Mouse (Mus musculus): ENCODE results near the gene Gna15. TPM values are rescaled to one million over a fixed set of nuclear protein-coding genes. Genes with fewer than 3 reads are reported as not detected.

Gna15 gene
- 9.4 TPM for polyA plus RNA-seq (2015; fragmentation: Illumina TruSeq; extraction: RNeasy Lipid Tissue Mini Kit (QIAGEN cat#74804); ENCODE audit: insufficient read depth, low replicate concordance)

GRCm38 (mm10) chr10:81524051-81524605 lies at the start of gene Gna15:
Gene Gna15 (minus strand): TSS chr10:81524225.

GRCm38 (mm10) chr10:81559163-81559626 lies 35.2 kb upstream of the Gna15 start, which contains the start of gene Aes:
Gene Aes (plus strand): TSS chr10:81559488.

GRCm38 (mm10) chr10:81545161-81545747 lies 21.2 kb upstream of the Gna15 start, which contains the start of gene Gna11:
Gene Gna11 (minus strand): TSS chr10:81545190.

GRCm38 (mm10) chr10:81500032-81500431 lies 24.0 kb downstream of the Gna15 start, which contains the start of gene S1pr4:
Gene S1pr4 (minus strand): TSS chr10:81500132.

GRCm38 (mm10) chr10:81496264-81496901 lies 27.6 kb downstream of the Gna15 start, which contains the start of gene Ncln:
Gene Ncln (minus strand): TSS chr10:81496392.

GRCm38 (mm10) chr10:81482533-81482889 lies 41.5 kb downstream of the Gna15 start, which contains the start of gene Celf5:
Gene Celf5 (minus strand): TSS chr10:81482709.

GRCm38 (mm10) chr10:81455181-81455895 lies 68.7 kb downstream of the Gna15 start, which contains the start of gene Nfic:
Gene Nfic (minus strand): TSS chr10:81455635.

Other genes with a start within 250 kb of the Gna15 start
- gene Tjp3, start 232.6 kb downstream of the Gna15 start, polyA plus RNA-seq (2015; fragmentation: Illumina TruSeq; extraction: RNeasy Lipid Tissue Mini Kit (QIAGEN cat#74804); ENCODE audit: insufficient read depth, low replicate concordance), result 2.6 TPM
- 26.7 TPM for gene Pip5k1c, start 231.3 kb downstream of the Gna15 start, polyA plus RNA-seq (2015; fragmentation: Illumina TruSeq; extraction: RNeasy Lipid Tissue Mini Kit (QIAGEN cat#74804); ENCODE audit: insufficient read depth, low replicate concordance)
- gene Cactin, start 203.1 kb downstream of the Gna15 start, polyA plus RNA-seq (2015; fragmentation: Illumina TruSeq; extraction: RNeasy Lipid Tissue Mini Kit (QIAGEN cat#74804); ENCODE audit: insufficient read depth, low replicate concordance), result 5.0 TPM
- gene Tbxa2r, start 195.5 kb downstream of the Gna15 start, polyA plus RNA-seq (2015; fragmentation: Illumina TruSeq; extraction: RNeasy Lipid Tissue Mini Kit (QIAGEN cat#74804); ENCODE audit: insufficient read depth, low replicate concordance), result 3.0 TPM
- 0.59 TPM for gene Gipc3, start 181.0 kb downstream of the Gna15 start, polyA plus RNA-seq (2015; fragmentation: Illumina TruSeq; extraction: RNeasy Lipid Tissue Mini Kit (QIAGEN cat#74804); ENCODE audit: insufficient read depth, low replicate concordance)
- gene Hmg20b, start 173.7 kb downstream of the Gna15 start, polyA plus RNA-seq (2015; fragmentation: Illumina TruSeq; extraction: RNeasy Lipid Tissue Mini Kit (QIAGEN cat#74804); ENCODE audit: insufficient read depth, low replicate concordance), result 30.0 TPM
- 2.8 TPM for gene Mfsd12, start 166.7 kb downstream of the Gna15 start, polyA plus RNA-seq (2015; fragmentation: Illumina TruSeq; extraction: RNeasy Lipid Tissue Mini Kit (QIAGEN cat#74804); ENCODE audit: insufficient read depth, low replicate concordance)
- 0.18 TPM for gene 4930404N11Rik, start 158.4 kb downstream of the Gna15 start, polyA plus RNA-seq (2015; fragmentation: Illumina TruSeq; extraction: RNeasy Lipid Tissue Mini Kit (QIAGEN cat#74804); ENCODE audit: insufficient read depth, low replicate concordance)
- gene Fzr1, start 145.7 kb downstream of the Gna15 start, polyA plus RNA-seq (2015; fragmentation: Illumina TruSeq; extraction: RNeasy Lipid Tissue Mini Kit (QIAGEN cat#74804); ENCODE audit: insufficient read depth, low replicate concordance), result 7.7 TPM
- 1.9 TPM for gene Dohh, start 139.8 kb downstream of the Gna15 start, polyA plus RNA-seq (2015; fragmentation: Illumina TruSeq; extraction: RNeasy Lipid Tissue Mini Kit (QIAGEN cat#74804); ENCODE audit: insufficient read depth, low replicate concordance)
- gene Gm48551, start 139.8 kb downstream of the Gna15 start, polyA plus RNA-seq (2015; fragmentation: Illumina TruSeq; extraction: RNeasy Lipid Tissue Mini Kit (QIAGEN cat#74804); ENCODE audit: insufficient read depth, low replicate concordance), result 3.2 TPM
- gene Gm48552, start 135.2 kb downstream of the Gna15 start, polyA plus RNA-seq (2015; fragmentation: Illumina TruSeq; extraction: RNeasy Lipid Tissue Mini Kit (QIAGEN cat#74804); ENCODE audit: insufficient read depth, low replicate concordance), result 0.43 TPM
- gene Smim24, start 131.2 kb downstream of the Gna15 start, polyA plus RNA-seq (2015; fragmentation: Illumina TruSeq; extraction: RNeasy Lipid Tissue Mini Kit (QIAGEN cat#74804); ENCODE audit: insufficient read depth, low replicate concordance), result 9.5 TPM
- gene Nfic, start 68.6 kb downstream of the Gna15 start, polyA plus RNA-seq (2015; fragmentation: Illumina TruSeq; extraction: RNeasy Lipid Tissue Mini Kit (QIAGEN cat#74804); ENCODE audit: insufficient read depth, low replicate concordance), result 9.4 TPM
- gene Celf5, start 41.5 kb downstream of the Gna15 start, polyA plus RNA-seq (2015; fragmentation: Illumina TruSeq; extraction: RNeasy Lipid Tissue Mini Kit (QIAGEN cat#74804); ENCODE audit: insufficient read depth, low replicate concordance), result 0.15 TPM
- gene Ncln, start 27.8 kb downstream of the Gna15 start, polyA plus RNA-seq (2015; fragmentation: Illumina TruSeq; extraction: RNeasy Lipid Tissue Mini Kit (QIAGEN cat#74804); ENCODE audit: insufficient read depth, low replicate concordance), result 27.7 TPM
- 15.6 TPM for gene S1pr4, start 24.1 kb downstream of the Gna15 start, polyA plus RNA-seq (2015; fragmentation: Illumina TruSeq; extraction: RNeasy Lipid Tissue Mini Kit (QIAGEN cat#74804); ENCODE audit: insufficient read depth, low replicate concordance)
- 15.2 TPM for gene Gna11, start 21.0 kb upstream of the Gna15 start, polyA plus RNA-seq (2015; fragmentation: Illumina TruSeq; extraction: RNeasy Lipid Tissue Mini Kit (QIAGEN cat#74804); ENCODE audit: insufficient read depth, low replicate concordance)
- gene Aes, start 35.3 kb upstream of the Gna15 start, polyA plus RNA-seq (2015; fragmentation: Illumina TruSeq; extraction: RNeasy Lipid Tissue Mini Kit (QIAGEN cat#74804); ENCODE audit: insufficient read depth, low replicate concordance), result 105 TPM
- 17.3 TPM for gene Tle2, start 50.3 kb upstream of the Gna15 start, polyA plus RNA-seq (2015; fragmentation: Illumina TruSeq; extraction: RNeasy Lipid Tissue Mini Kit (QIAGEN cat#74804); ENCODE audit: insufficient read depth, low replicate concordance)
- gene Tle6, start 76.8 kb upstream of the Gna15 start, polyA plus RNA-seq (2015; fragmentation: Illumina TruSeq; extraction: RNeasy Lipid Tissue Mini Kit (QIAGEN cat#74804); ENCODE audit: insufficient read depth, low replicate concordance), result 3.2 TPM
- gene BC025920, start 82.0 kb upstream of the Gna15 start, polyA plus RNA-seq (2015; fragmentation: Illumina TruSeq; extraction: RNeasy Lipid Tissue Mini Kit (QIAGEN cat#74804); ENCODE audit: insufficient read depth, low replicate concordance), result 9.3 TPM
- gene Sirt6, start 103.6 kb upstream of the Gna15 start, polyA plus RNA-seq (2015; fragmentation: Illumina TruSeq; extraction: RNeasy Lipid Tissue Mini Kit (QIAGEN cat#74804); ENCODE audit: insufficient read depth, low replicate concordance), result 4.4 TPM
- gene Ankrd24, start 104.3 kb upstream of the Gna15 start, polyA plus RNA-seq (2015; fragmentation: Illumina TruSeq; extraction: RNeasy Lipid Tissue Mini Kit (QIAGEN cat#74804); ENCODE audit: insufficient read depth, low replicate concordance), result 7.0 TPM
- gene Gm10778, start 124.8 kb upstream of the Gna15 start, polyA plus RNA-seq (2015; fragmentation: Illumina TruSeq; extraction: RNeasy Lipid Tissue Mini Kit (QIAGEN cat#74804); ENCODE audit: insufficient read depth, low replicate concordance), result 11.0 TPM
- gene Zfp433, start 180.6 kb upstream of the Gna15 start, polyA plus RNA-seq (2015; fragmentation: Illumina TruSeq; extraction: RNeasy Lipid Tissue Mini Kit (QIAGEN cat#74804); ENCODE audit: insufficient read depth, low replicate concordance), result 14.4 TPM
- gene Gm3055, start 246.9 kb upstream of the Gna15 start, polyA plus RNA-seq (2015; fragmentation: Illumina TruSeq; extraction: RNeasy Lipid Tissue Mini Kit (QIAGEN cat#74804); ENCODE audit: insufficient read depth, low replicate concordance), result 8.9 TPM

All from spleen, adult 10 weeks (tissue).